Mouse (Mus musculus): ENCODE results near the gene Adam34. TPM values are rescaled to one million over a fixed set of nuclear protein-coding genes. Genes with fewer than 3 reads are reported as not detected.
"Not testable (repeated sequence)": the region's sequence is repeated elsewhere in the genome, so short reads cannot be mapped to it uniquely, and the experiment has no call there.

The Adam34 gene
- not detected in 2 replicates for total RNA-seq (2015; ENCODE audit: low replicate concordance)
- total RNA-seq (2017; ENCODE audit: low replicate concordance), result not detected in 2 replicates

DNA sequence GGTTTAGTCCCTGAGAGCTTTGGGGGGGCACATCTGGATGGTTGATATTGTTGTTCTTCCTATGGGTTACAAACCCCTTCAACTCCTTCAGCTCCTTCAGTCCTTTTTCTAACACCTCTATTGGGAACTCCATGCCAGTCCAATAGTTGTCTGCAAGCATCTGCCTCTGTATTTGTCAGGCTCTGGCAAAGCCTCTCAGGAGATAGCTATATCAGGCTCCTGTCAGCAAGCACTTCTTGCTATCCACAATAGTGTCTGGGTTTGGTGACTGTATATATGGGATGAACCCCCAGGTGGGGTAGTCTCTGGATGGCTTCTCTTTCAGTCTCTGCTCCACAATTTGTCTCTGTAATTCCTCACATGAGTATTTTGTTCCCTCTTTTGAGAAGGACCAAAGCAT lies at the start of gene Adam34:
Gene Adam34 (minus strand): TSS at position 101 of the 400 bp plus-strand sequence.
- ATAC-seq (replicated peaks; ENCODE audit: low FRiP score, poor library complexity, severe bottlenecking), result no peak

DNA sequence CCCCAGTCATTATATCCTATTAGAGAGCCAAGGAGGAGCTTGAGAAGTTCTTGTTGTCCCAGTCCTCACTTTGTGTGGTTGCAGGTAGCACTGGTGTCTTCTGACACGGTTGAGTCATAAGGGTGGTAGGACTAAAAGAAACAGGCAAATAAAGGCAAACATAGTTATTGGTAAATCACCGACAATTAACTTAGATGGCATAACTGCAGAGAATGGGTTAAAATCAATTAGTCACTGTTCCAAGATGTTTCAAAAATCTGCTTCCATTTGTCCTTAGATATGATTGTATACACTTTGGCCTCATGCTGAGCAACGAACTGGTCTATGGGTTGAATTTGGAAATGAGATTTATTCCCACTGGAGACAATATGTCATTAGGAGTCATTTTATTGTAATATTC lies 82.7 kb downstream of the Adam34 start, which contains the start of gene Gm5346:
Gene Gm5346 (minus strand): TSS at position 101 of the 400 bp plus-strand sequence.
- ATAC-seq (replicated peaks; ENCODE audit: low FRiP score, poor library complexity, severe bottlenecking), result no peak

DNA sequence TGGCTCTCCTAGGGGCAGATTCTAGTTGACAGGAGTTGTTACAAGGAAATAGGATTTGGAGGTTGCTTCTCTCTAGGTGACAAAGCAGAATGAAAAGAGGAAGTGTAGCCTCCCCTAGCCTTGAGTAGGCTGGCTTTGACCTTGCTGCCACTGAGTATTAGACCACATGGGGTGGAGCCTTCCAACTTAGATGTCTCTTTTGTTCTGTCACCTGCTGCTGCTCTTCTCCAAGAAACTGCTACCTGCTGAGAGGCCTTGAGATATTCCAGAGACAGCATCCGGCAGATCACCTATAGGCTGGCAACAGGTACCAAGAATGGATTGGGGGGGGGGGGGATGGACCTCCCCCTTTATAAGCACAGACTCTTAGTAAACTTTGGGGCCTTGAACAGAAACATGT lies 93.8 kb downstream of the Adam34 start:
- ATAC-seq (replicated peaks; ENCODE audit: low FRiP score, poor library complexity, severe bottlenecking), result no peak

DNA sequence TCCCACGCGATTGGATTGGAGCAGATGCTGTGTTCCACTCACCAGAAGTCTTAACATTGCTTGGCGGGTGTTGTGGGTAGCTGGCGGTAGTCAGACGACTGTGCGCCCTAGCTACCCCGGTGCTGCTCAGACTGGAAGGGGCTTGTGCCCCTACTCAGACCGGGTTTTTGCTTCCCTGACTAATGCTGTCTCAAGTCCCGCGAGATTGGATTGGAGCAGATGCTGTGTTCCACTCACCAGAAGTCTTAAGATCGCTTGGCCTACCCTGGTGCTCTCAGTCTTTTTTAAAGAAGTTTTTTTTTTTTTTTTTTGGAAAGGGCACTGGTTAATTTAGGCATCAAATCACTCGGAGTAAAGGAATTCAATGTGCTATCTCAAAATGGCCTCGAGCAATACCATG lies 106.2 kb downstream of the Adam34 start:
- not testable (repeated sequence) for ATAC-seq (replicated peaks; ENCODE audit: low FRiP score, poor library complexity, severe bottlenecking)

DNA sequence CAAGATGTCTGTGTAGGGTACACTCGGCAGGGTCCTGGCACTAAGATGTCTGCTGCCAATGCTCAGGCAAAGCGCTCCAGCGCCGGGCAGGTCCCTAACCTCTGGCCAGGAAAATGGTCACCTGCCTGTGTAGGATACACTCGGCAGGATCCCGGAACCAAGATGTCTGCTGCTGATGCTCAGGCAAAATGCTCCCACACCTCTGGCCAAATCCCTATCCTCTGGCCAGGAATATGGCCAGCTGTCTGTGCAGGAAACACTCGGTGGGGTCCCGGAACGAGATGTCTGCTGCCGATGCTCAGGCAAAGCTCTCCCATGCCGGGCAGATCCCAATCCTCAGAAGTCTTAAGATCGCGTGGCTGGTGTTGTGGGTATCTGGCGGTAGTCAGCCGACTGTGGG lies 106.7 kb downstream of the Adam34 start:
- ATAC-seq (replicated peaks; ENCODE audit: low FRiP score, poor library complexity, severe bottlenecking), result not testable (repeated sequence)

Other genes starting within 250 kb of the Adam34 start
- not detected in 2 replicates for gene Adam26b, start 181.9 kb downstream of the Adam34 start, total RNA-seq (2015; ENCODE audit: low replicate concordance)
- not detected in 2 replicates for gene Adam26b, start 181.9 kb downstream of the Adam34 start, total RNA-seq (2017; ENCODE audit: low replicate concordance)
- not detected in 2 replicates for gene Adam26a, start 133.3 kb downstream of the Adam34 start, total RNA-seq (2015; ENCODE audit: low replicate concordance)
- gene Adam26a, start 133.3 kb downstream of the Adam34 start, total RNA-seq (2017; ENCODE audit: low replicate concordance), result not detected in 2 replicates
- gene Gm5346, start 82.8 kb downstream of the Adam34 start, total RNA-seq (2015; ENCODE audit: low replicate concordance), result not detected in 2 replicates
- not detected in 2 replicates for gene Gm5346, start 82.8 kb downstream of the Adam34 start, total RNA-seq (2017; ENCODE audit: low replicate concordance)

All from erythroid progenitor cell, adult 5-6 weeks (primary cell).